Mouse (Mus musculus): ENCODE data around the gene Kdelc1.

Kdelc1 gene

DNA sequence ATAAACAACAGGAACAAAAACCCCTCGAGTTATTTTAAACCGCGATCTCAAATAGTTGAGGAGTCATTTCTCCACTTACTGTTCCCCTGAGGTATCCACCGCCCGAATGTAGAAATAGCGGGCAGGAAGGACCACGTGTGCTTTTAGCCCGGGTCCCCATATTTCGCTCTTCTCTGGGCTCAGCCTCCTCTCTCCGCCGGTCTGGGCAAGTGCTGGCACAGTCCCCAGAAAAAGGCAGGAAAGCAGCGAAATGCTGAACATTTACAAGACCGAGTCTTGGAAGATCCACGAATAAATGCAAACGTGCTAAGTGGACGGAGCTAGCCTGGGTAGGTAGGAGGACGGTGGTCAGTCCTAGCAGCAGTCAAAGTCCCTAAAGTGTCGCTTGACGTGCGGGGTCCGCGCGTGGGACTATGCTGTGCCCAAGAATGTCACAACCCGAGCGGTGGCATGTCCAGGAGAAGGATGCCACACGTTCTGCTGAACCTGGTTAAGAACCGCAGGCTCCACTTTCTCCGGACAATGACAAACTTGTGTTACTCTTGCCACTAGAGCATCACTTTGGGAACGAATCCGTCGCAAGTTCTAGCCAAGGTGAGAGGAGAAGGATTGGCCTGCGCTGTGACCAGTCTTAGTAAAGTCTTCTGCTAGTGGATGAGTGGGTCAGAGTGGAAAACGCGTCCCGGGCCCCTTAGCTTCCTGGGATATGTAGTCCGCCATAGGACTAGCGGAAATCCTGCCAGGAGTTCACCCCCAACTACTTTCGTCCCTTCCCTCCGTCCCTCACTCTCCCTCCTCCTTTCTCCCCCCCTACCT, at the start of gene Kdelc1, which contains the start of gene Bivm:
Gene Kdelc1, minus strand, starts transcription at position 570 of the 816 bp plus-strand sequence.
Gene Bivm, plus strand, starts transcription at position 719 of the 816 bp plus-strand sequence.
- DNase-seq (ENCODE audit: low spot score in 2 of 2) = peak; percentile 71 to 77

DNA sequence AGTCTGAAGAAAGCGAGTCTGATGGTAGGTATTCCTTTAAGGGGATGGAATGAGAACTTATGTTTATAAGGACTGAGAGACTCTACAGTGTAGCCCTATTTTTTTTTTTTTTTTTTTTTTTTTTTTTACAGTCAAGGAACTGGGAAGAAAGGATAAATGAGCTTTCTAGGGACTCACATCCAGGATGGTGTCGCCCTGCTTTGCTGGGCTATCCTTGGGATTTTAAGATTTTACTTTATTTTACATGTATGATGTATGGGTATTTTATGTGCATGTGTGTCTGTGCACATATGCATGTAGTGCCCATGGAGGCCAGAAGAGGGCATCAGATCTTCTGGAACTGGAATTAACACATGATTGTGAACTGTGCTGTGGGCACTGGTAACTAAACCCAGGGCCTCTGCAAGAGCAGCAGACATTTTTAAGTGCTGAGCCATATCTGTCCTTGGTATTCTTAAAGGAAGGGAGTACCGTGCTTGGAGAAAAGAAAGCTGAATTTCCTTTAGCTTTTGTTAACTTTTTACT, 49.3 kb upstream of the Kdelc1 start:
- no peak for DNase-seq (ENCODE audit: low spot score in 2 of 2)

DNA sequence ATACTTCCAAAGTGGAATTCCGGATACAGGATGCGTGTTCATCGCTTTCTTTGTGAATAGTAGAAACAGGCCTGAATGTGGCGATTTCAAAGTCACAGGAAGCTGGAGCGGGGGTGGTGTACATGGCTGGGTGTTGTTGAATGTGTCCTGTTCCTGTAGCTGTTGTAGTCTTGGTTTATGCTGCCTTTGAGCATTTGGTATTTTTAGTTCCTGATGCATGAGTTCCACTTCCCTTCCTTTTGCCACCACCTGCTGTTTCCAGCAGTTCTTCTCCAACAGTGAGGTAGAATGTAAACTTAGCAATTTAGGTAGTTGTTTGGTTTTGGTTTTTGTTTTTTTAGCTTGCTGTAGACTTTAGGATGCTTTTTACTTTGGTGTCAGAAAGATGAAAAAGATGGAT, 43.8 kb upstream of the Kdelc1 start:
- no peak for DNase-seq (ENCODE audit: low spot score in 2 of 2)

DNA sequence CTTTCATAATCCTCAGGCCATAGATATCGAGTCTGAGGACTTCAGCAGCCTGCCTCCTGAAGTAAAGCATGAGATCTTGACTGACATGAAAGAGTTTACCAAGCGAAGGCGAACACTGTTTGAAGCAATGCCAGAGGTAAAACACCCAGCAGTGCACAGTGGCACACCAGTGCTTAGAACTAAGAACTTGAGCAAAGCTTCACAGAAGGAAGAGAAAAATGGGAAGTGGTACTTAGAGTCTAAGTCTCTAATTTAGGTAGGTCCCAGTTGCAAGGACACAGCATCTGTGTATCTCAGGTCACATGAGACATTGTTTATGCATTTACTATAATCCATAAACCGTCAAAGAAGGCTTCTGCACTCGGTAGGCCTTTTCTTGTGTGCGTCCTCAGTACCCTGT, 43.2 kb upstream of the Kdelc1 start:
- no peak for DNase-seq (ENCODE audit: low spot score in 2 of 2)

DNA sequence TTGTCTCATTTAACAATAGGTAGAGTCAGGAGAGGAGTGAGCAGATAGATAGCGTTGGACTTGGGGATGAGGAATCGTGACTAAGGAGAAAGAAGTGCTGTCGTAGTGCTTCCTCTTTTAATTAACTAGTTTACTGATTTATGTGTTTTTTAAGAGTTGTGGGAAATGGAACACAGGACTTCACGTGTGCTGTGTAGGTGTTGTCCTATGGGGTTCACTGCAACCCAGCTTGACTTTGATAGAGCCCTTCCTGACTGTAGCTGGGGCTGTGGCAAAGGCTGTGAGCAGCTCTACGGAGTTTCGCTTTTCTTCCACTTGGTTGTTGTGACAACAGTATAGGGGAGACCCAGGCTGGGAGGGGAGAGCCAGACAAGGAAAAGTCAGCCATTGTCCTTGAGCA, 39.7 kb upstream of the Kdelc1 start:
- no peak for DNase-seq (ENCODE audit: low spot score in 2 of 2)

DNA sequence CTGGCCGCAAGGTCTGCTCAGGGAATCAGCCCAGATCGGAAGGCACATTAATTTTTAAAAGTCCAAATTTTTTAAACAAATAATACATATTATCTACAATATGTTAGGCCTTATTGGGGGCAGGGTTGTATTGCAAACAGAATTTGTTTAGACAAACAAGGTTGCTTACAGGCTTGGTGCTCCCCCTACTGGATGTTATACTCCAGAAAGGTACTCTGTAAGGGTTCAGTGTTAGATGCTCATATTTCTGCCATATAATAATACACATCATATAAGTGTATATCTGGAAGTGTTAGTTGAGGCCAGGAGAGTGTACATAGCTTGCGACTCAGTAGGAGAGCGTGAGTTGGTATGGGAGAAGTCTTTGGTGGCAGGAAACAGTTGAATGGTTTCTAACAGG, 36.7 kb upstream of the Kdelc1 start:
- DNase-seq (ENCODE audit: low spot score in 2 of 2) = no peak

DNA sequence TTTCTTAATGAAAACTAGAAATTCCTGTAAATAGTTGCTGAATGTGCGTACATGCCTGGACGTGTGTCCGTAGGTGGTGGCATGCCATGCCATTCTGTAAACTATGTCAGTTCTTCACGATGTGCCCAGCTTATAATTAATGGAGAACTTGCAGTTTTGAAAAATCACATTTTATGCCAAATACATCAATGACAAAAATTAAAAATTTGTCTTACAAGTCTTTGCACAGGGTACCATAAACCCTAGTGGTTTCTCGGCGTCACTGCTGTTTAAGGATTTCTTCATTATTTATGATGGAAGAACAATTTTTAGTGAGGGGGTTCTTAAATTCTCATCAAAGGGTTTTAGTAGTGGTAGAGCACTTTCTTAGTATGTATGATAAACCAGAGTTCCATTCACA, 30.1 kb upstream of the Kdelc1 start:
- DNase-seq (ENCODE audit: low spot score in 2 of 2) = no peak

DNA sequence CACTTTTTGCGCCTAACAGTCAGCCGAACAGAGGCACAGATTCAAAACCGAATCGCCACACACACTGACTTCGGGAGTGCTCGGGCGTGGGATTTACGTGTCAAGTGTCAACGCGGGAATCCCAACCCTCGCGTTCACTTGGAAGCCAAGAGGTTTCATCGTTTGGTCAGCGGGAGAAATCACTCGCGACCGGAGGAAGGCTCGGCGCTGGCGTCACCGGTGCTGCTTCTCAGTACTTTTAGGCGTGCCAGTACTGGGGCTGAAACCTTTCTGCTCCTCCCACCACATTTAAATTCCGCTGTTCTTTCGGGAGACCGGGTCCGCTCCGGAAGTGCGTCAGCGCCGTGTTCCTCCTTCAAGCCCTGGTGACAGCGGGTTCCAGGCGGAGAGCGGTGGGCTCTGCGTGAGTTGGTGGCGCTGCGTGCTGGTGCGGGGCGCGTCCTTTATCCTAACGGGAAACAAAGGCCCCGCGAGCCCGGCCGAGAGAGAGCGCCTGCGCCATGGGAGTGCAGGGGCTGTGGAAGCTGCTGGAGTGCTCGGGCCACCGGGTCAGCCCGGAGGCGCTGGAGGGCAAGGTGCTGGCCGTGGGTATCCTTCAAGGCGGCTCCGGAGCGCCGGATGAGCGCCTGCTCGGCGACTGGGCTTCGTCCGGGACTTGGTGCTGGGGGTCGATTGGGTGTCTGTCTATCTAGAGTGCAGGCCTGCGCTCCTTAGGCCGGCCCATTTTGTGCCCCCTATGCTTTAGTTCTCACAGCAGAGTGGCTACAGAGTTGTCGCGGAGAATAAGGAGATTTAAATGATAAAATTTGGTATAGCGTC, 29.2 kb upstream of the Kdelc1 start, which contains the start of gene Ercc5:
Gene Ercc5, plus strand, starts transcription at position 182 of the 819 bp plus-strand sequence.
- DNase-seq (ENCODE audit: low spot score in 2 of 2) = peak; percentile 68 to 80

DNA sequence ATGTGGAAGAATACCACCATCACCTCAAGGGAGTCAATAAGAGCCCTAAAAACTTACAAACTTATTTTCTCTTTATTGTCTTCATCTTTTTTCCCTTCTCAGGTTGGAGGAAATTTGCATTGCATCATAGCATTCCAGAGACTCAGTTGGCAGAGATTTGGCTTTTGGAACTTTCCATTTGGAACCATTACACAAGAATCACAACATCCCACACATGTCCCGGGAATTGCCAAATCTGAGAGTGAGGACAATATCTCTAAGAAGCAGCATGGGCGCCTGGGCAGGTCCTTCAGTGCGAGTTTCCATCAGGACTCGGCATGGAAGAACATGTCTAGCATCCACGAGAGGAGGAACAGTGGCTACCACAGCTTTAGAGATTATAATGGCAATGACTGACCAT, 24.1 kb upstream of the Kdelc1 start:
- DNase-seq (ENCODE audit: low spot score in 2 of 2) = no peak

DNA sequence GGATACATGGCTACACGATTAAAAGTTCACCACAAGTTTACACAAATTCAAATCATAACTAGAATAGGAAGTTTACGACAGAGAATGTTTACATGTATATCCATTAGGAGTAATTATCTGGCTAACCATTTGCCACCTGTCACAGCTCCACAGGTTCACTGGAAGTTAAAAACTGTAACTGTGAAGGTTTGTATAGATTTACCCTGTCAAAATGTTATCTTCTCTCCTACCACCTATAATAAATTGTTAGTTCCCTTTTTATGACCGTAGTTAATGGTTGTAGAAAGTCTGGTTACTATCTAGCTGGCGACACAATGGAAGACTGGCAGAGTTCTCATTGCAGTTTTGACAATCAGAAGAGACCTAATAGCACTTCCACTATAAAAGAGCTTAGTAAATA, 21.6 kb upstream of the Kdelc1 start:
- no peak for DNase-seq (ENCODE audit: low spot score in 2 of 2)

DNA sequence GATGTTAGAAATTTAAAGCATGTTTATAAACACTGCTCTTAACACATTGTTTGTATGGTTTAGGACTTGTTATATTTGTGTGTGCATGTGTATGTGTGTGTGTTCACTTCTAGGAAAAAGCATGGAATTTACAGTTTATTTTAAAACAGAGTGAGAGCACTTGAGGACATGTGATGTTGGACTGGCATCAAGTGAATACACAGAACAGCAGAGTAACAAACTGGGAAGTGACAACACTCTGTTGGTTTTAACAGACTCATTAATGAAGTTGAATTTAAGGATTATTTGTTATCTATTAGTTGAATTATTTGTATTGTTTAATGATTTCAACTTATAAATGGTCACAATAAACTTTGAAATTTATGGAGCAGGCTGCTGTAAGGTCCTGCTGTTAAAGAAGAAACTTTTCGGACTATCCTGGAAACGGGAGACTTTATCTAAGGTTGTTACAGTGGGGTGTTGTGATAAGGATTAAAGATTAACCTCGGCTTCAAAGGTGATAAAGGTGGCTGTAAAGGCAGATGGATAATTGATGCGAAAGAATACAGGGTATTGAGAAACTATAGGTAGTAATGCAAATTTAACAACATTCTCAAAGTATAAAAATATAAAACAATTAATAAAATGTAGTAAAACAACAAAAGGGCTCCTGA, 11.4 kb upstream of the Kdelc1 start:
- DNase-seq (ENCODE audit: low spot score in 2 of 2) = no peak

DNA sequence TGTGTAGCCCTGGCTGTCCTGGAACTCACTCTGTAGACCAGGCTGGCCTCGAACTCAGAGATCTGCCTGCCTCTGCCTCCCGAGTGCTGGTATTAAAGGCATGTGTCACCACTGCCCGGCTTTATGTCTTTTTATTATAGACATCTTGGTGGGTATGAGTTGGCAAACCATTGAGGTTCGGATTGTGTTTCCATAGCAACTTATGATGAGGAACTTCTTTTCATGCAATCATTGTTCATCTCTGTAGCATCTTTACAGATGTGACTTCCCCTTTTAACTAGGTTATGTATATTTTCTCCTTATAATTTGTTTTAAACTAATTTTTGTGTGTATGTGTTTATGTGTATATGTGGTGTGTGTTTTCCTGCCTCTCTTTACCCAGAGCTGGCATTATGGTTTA, 7.0 kb upstream of the Kdelc1 start:
- no peak for DNase-seq (ENCODE audit: low spot score in 2 of 2)

DNA sequence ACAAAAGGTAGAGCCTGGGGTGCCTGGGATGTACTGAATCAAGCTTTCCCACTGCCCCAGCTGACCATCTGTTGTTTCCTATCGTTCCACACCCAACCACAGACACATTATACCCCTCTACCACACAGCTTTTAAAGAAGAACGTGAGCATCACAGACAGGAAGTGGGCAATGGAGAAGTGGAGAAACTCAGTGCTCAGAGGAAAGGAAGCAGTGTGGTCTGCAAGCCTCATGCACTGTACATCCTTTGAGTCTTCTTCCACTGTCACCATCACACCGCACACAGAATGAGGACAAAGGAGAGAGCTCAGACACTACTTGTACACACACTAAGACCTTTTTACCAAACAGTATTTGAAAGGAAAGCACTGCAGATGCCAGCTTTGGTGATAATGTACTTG, 3.6 kb upstream of the Kdelc1 start:
- no peak for DNase-seq (ENCODE audit: low spot score in 2 of 2)

DNA sequence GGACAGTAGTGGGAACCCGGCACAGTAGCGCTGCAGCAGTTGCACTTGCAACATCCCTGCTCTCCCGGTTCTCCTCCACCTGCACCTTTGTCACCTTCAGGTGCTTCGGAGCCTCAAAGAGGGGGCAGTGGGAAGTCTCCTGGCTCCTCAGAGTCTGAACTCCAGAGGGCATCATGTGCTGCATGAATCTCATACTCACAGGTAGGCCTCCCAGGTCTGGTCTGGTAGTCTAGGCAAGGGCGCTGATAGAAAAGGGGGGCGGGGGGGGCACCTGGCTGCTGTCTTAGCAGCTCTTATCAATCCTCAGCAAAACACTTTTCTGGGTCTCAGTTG, 1.4 kb upstream of the Kdelc1 start:
- no peak for DNase-seq (ENCODE audit: low spot score in 2 of 2)

DNA sequence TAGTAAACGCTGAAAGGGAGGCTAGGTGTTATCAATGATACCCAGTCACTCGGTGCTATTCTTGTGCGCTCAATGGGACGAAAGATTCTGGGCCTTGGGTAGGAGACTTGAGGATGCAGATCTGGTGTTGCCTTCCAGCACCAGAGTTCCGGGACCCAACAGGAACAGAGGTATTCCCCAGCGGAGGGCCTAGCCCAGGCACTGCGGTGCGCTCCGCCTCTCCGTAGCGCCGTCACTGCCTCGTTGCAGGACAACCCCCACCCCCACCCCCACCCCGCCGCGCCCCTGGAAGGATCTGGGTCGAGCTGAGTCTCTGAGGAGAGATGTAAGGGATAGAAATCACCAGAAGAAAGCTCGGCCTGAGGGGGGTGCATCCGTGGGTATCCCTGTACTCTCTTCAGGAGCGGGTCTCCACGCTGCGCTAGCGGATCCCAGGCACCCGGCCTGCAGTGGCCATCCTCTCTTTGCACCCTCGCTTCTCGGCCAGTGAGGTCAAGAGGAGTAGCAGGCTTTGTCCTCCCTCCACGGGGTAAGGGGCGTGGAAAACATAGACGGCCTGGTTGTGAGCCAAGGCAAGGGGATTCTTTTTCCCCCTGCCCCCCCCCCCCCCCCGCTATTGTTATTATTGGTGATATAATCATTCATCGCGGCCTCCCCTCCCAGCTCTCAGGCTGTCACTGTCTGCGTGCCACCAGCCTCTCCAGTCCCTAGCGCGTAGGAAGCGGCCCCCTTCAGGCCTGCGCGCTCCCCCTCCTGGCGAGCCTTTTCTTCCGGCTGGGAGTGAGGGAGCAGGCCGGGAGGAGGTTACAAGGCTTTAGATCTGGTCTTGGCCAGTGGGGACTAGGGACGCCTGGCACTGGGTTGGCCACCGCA, 829 bp upstream of the Kdelc1 start:
- DNase-seq (ENCODE audit: low spot score in 2 of 2) = peak; percentile 65 to 80

DNA sequence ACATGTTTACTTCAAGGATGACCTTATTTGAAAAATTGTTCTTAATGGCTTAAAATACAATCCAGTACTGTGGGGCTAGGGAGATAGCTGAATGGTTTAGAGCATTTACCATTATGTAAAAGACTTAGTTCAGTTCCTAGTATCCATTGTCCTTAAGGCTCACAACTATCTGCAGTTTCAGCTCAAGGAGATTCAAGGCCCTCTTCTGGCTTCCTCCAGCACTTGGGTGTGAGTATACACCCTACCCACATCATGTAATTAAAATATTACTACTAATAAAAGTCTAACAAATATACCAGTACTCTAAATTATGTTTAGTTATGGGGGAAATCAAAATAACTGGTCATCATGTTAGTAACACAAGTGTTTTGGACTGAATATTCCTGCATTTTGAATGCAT, 1.0 kb downstream of the Kdelc1 start:
- no peak for DNase-seq (ENCODE audit: low spot score in 2 of 2)

DNA sequence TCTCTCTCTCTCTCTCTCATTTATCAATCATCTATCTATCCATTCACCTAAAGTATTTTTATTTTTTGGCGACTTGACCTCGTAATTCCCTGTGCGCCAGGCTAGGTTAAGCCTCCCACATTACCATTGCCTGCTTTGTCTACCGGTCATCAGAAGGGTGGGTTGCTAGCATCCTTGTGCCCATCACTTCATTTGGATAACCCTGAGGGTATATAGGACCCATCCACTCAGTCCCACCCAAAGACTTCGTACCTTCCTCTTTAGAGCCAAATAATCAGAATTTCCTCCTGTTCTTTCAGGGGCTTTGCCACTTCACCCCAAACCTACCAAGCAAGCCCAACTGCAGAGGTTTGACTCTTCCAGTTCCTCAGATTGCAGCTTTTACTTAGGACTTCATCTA, 15.7 kb downstream of the Kdelc1 start:
- no peak for DNase-seq (ENCODE audit: low spot score in 2 of 2)

DNA sequence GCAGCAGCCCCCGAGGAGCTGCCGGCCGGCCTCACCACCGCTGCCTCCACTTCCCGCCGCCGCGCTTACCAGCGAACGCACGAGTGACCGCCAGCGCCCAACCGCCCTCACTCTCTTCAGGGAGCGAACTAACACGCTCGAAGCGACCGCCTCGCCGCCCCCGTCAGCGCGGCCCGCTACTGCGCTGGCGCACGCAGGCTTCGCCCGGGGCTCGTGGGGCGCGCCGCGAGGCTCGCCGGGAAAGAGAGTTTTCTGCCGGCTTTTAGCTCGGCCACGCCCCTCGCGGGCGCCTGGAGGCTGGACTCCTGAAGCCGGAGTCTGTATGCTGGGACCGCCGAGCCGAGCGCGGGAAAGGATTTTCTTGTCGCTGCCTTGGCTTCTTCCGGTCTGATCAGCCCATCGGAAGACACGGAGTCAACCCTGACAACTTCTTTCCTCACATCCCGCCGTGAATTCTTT, 16.3 kb downstream of the Kdelc1 start, which contains the start of gene Tex30:
Gene Tex30, minus strand, starts transcription at position 183 of the 459 bp plus-strand sequence.
- peak; percentile 93 to 95 for DNase-seq (ENCODE audit: low spot score in 2 of 2)

DNA sequence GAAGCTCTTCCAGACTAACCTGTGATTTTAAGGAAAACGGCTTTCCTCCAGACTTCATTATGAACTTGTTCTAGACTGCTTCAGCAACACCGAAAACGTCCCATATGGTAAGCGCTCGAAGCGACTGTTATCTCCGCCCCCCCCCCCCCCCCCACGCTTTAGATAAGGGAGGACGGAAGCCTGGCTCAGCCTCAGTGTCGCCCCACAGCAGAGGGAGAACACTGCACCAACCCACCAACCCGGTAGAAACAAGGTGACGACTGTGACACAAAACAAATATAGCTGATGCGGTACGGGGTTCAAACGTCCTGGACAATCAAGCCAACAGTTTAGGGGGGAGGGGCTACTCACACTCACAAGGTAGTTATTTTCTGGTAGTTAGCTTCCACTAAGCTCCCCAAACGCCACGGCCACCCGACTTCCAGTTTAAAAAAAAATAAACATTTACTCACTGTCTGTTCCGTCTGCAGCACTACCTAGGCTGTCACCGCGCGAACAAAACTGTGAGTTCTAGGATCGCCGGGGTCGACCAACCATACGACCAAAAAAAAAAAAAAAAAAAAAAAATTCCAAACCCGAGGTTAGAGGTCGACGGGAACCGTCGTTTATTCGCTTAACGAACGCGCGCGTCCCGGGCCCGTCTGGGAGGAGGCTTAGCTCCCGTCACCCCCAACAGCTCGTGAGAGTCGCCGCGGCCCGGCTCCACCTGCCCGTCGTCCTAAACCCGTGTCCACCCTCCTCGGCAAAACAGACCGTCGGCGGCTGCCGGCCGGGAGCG, 17.0 kb downstream of the Kdelc1 start:
- peak; percentile 46 to 71 for DNase-seq (ENCODE audit: low spot score in 2 of 2)

DNA sequence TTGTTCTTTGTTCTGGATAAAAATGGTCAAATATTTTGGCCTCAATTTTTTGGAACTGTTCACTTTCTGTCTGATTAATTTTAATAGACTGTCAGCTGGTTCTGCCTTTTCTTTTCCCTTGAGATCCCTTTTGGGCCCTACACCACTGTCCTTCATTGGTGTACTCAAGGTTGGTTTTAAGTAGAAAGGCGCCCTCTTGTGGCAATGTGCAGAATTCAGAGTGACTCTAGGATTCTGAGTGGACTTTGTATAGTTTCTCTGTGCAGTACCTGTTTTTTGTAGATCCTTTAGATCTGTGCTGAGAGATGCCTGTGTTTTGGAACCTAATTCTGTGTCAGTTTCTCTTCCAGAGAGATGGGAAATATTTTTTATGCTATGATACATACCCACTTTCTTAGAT, 54.0 kb downstream of the Kdelc1 start:
- DNase-seq (ENCODE audit: low spot score in 2 of 2) = peak; percentile 45 to 73
